Mouse (Mus musculus): ENCODE results near the gene Smyd4. TPM values are rescaled to one million over a fixed set of nuclear protein-coding genes. Genes with fewer than 3 reads are reported as not detected.

The Smyd4 gene
- polyA plus RNA-seq, 1 experiment from 2014 or later = 10.7 TPM

DNA sequence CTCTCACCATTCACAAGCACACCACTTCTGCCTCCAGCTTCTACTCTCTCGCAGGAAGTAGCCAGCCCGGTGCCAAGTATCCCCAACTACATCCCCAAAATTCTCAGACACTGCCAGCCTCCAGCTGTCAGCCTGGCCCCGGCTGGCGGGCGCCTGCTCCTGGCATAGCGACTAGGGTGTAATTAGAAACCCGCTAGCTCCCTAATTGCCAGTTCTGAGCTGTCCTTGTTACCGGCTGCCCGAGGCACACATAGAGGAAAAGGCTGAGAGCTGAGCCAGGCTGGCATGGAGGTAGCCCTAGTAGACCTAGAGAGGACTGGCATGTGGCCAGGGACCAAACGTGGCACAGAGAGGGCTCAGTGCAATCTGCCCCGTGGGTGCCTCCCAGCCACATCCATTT lies 83.1 kb downstream of the Smyd4 start:
- Histone ChIP-seq H3K9ac (ENCODE audit: low read length) (no peak overlapping the region), H3K27ac (ENCODE audit: low read depth, low read length) (peak overlapping the region; percentile 65; the same call in 1 of the 2 replicates), H3K4me3 (ENCODE audit: low read depth, low read length) (no peak overlapping the region), H3K36me3 (ENCODE audit: control insufficient read depth, insufficient read depth, low read length) (no peaks in the 10 kb centered on the region), H3K4me1 (ENCODE audit: control insufficient read depth, insufficient read depth, low read length) (peaks cover 14% of the 10 kb centered on the region; the same call in 1 of the 2 replicates), H3K9me3 (replicated peaks; ENCODE audit: control insufficient read depth, low read length) (no peaks in the 10 kb centered on the region), H3K4me2 (ENCODE audit: low read length) (no peak overlapping the region), H3K27me3 (replicated peaks; ENCODE audit: control insufficient read depth, insufficient read depth, low read length) (no peaks in the 10 kb centered on the region)
- ATAC-seq (peak; percentile 97), DNase-seq (ENCODE audit: low spot score) (peak; percentile 94)
- 20% methylated on average over 11 of the region's 11 CpGs for WGBS

DNA sequence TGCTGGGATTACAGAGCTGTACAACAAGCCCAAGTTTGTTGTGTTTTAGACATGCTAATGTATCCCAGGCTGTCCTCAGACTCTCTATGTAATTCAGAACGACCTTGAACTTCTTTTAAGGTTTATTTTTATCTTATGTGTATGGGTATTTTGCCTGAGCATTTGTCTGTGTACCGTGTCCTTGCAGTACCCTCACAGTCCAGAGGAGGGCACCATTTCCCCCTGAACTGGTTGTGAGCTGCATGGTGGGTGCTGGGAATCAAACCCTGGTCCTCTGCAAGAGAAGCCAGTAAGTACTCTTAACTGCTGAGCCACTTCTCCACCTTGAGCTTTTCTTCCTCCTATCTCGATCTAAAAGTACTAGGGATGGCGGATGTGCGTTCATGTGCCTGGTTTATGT lies 85.9 kb downstream of the Smyd4 start:
- Histone ChIP-seq H3K4me2 (ENCODE audit: low read length) (no peak overlapping the region), H3K9ac (ENCODE audit: low read length) (no peak overlapping the region), H3K27ac (ENCODE audit: low read depth, low read length) (no peak overlapping the region), H3K36me3 (ENCODE audit: control insufficient read depth, insufficient read depth, low read length) (no peaks in the 10 kb centered on the region), H3K4me1 (ENCODE audit: control insufficient read depth, insufficient read depth, low read length) (peaks cover 14% of the 10 kb centered on the region; the same call in 1 of the 2 replicates), H3K4me3 (ENCODE audit: low read depth, low read length) (no peak overlapping the region), H3K9me3 (replicated peaks; ENCODE audit: control insufficient read depth, low read length) (no peaks in the 10 kb centered on the region), H3K27me3 (replicated peaks; ENCODE audit: control insufficient read depth, insufficient read depth, low read length) (no peaks in the 10 kb centered on the region)
- ATAC-seq (no peak), DNase-seq (ENCODE audit: low spot score) (no peak)
- WGBS = 87% methylated on average over 5 of the region's 5 CpGs

DNA sequence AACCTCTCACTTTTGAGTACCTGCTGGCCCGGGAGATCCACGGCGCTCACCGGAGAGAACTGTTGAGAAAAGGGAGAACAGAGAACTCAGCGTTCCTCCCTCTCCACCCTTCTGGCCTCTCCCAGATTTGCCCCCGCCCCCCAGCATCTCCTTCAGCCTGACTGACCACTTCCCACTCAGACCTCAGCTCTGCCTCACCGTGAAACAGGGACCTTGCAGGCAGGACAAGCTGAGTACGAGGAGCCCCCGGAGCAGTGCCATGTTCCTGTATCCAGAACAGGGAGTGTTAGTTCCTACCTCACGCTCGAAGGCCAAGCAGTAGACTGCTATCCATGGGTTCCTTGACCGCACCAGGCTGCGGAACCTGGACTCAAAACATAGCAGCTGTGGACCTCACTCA lies 90.0 kb downstream of the Smyd4 start:
- WGBS = 79% methylated on average over 13 of the region's 13 CpGs

DNA sequence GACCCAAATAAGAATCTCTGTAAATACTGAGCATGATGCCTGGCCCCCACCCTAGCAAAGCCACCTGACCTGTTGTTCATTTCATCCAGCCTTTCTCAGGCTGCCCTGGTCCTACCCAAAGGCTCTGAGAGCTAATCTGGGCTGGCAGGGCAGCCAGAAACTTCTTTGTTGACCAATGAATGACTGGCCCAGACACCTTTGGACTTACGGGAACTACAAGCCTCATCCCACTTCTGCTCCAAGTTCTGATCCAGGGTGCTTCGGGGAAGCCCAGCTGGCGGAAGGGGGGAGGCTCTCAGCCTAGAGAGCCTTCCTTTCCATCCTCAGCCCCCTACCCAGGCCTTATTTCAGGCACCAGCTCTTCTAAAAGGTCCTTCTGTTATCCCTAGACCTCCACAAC lies 90.6 kb downstream of the Smyd4 start:
- 79% methylated on average over 3 of the region's 3 CpGs for WGBS
- no peak for DNase-seq (ENCODE audit: low spot score)
- H3K4me3 ChIP-seq (ENCODE audit: low read depth, low read length) = no peak overlapping the region

More for the DNA sequence above, 90.0 kb downstream of the Smyd4 start:
- DNase-seq (ENCODE audit: low spot score) (no peak), ATAC-seq (no peak)
- H3K36me3 ChIP-seq (ENCODE audit: control insufficient read depth, insufficient read depth, low read length) = peaks cover 9% of the 10 kb centered on the region; the same call in 1 of the 2 replicates
- no peak overlapping the region for H3K4me2 ChIP-seq (ENCODE audit: low read length)
- no peaks in the 10 kb centered on the region for H3K9me3 ChIP-seq (replicated peaks; ENCODE audit: control insufficient read depth, low read length)
- no peaks in the 10 kb centered on the region for H3K27me3 ChIP-seq (replicated peaks; ENCODE audit: control insufficient read depth, insufficient read depth, low read length)
- no peak overlapping the region for H3K4me3 ChIP-seq (ENCODE audit: low read depth, low read length)
- H3K27ac ChIP-seq (ENCODE audit: low read depth, low read length) = no peak overlapping the region
- H3K9ac ChIP-seq (ENCODE audit: low read length) = no peak overlapping the region
- H3K4me1 ChIP-seq (ENCODE audit: control insufficient read depth, insufficient read depth, low read length) = no peaks in the 10 kb centered on the region

DNA sequence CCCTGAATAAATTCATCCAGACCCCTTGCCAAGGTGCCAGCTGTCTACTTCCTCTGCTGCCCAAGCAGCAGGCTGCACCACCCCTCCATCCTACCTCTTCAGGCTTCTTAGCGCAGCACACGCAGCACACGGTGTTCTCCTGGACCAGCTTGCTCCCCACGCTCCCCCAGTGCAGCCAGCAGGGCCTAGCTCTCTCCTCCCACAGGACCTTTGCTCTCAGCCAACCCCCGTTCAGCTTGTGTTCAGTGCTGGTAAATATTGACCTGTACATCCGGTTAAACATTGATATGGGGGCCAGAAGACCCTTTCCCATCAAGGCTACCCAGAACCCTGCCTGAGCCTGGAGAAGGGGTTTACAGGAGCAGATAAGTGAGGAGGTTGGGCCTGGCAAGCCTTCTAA lies 91.1 kb downstream of the Smyd4 start, which contains the start of gene Serpinf2:
Gene Serpinf2, minus strand, starts transcription at position 229 of the 400 bp plus-strand sequence.
- no peak for DNase-seq (ENCODE audit: low spot score)
- Histone ChIP-seq H3K36me3 (ENCODE audit: control insufficient read depth, insufficient read depth, low read length) (peaks cover 9% of the 10 kb centered on the region; the same call in 1 of the 2 replicates), H3K4me3 (ENCODE audit: low read depth, low read length) (no peak within 1 kb of the TSS), H3K4me2 (ENCODE audit: low read length) (no peak within 1 kb of the TSS), H3K27ac (ENCODE audit: low read depth, low read length) (no peak within 1 kb of the TSS), H3K4me1 (ENCODE audit: control insufficient read depth, insufficient read depth, low read length) (no peaks in the 10 kb centered on the region), H3K27me3 (replicated peaks; ENCODE audit: control insufficient read depth, insufficient read depth, low read length) (no peaks in the 10 kb centered on the region), H3K9me3 (replicated peaks; ENCODE audit: control insufficient read depth, low read length) (no peaks in the 10 kb centered on the region), H3K9ac (ENCODE audit: low read length) (no peak within 1 kb of the TSS)
- 88% methylated on average over 6 of the region's 6 CpGs for WGBS
- no peak for ATAC-seq

More for the DNA sequence above, 90.6 kb downstream of the Smyd4 start:
- H3K27me3 ChIP-seq (replicated peaks; ENCODE audit: control insufficient read depth, insufficient read depth, low read length) = no peaks in the 10 kb centered on the region
- H3K9ac ChIP-seq (ENCODE audit: low read length) = no peak overlapping the region
- no peak overlapping the region for H3K4me2 ChIP-seq (ENCODE audit: low read length)
- ATAC-seq = no peak
- no peaks in the 10 kb centered on the region for H3K4me1 ChIP-seq (ENCODE audit: control insufficient read depth, insufficient read depth, low read length)
- H3K27ac ChIP-seq (ENCODE audit: low read depth, low read length) = no peak overlapping the region
- H3K9me3 ChIP-seq (replicated peaks; ENCODE audit: control insufficient read depth, low read length) = no peaks in the 10 kb centered on the region
- H3K36me3 ChIP-seq (ENCODE audit: control insufficient read depth, insufficient read depth, low read length) = peaks cover 9% of the 10 kb centered on the region; the same call in 1 of the 2 replicates

DNA sequence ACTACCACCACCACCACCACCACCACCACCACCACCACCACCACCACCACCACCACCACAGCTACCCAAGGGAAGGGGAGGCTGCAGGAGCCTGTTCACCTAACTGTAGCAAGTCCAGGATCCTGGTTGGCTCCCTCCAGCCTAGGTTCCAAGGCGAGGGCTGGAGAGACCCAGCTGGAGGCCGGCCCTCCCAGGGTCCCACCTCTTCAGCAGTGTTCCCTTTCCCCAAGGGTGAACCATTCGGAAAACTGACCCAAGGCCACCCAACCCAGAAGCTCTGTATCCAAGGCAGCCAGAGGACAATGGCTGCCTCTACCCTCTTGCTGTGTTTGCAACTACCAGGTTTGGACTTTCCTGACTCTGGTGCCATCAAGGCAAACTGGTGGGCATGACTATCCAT lies 91.7 kb downstream of the Smyd4 start:
- WGBS = 85% methylated on average over 3 of the region's 3 CpGs
- H3K9ac ChIP-seq (ENCODE audit: low read length) = no peak overlapping the region
- H3K36me3 ChIP-seq (ENCODE audit: control insufficient read depth, insufficient read depth, low read length) = peaks cover 9% of the 10 kb centered on the region; the same call in 1 of the 2 replicates
- DNase-seq (ENCODE audit: low spot score) (no peak), ATAC-seq (no peak)
- H3K27me3 ChIP-seq (replicated peaks; ENCODE audit: control insufficient read depth, insufficient read depth, low read length) = no peaks in the 10 kb centered on the region
- H3K4me2 ChIP-seq (ENCODE audit: low read length) = no peak overlapping the region
- H3K9me3 ChIP-seq (replicated peaks; ENCODE audit: control insufficient read depth, low read length) = no peaks in the 10 kb centered on the region
- no peak overlapping the region for H3K4me3 ChIP-seq (ENCODE audit: low read depth, low read length)
- H3K27ac ChIP-seq (ENCODE audit: low read depth, low read length) = no peak overlapping the region
- H3K4me1 ChIP-seq (ENCODE audit: control insufficient read depth, insufficient read depth, low read length) = no peaks in the 10 kb centered on the region

DNA sequence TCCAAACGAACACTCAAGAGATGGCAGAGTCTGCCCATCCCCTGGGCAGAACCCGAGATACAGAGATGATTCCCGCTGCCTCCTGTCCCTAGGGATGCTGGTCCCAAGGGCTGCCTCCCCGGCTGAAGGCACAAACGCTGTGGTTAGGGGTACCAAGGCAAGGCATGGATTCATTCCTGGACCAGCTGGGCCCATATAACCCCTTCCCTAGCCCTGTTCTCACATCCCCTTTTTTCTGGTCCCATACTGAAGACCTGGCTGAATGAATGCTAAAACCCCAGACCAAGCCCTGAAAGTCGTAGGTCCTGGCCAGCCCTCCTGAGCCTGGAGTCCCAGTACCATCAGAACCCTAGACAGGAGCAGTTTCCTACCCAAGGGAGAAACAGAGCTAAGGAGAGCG lies 92.8 kb downstream of the Smyd4 start:
- no peaks in the 10 kb centered on the region for H3K27me3 ChIP-seq (replicated peaks; ENCODE audit: control insufficient read depth, insufficient read depth, low read length)
- no peak overlapping the region for H3K9ac ChIP-seq (ENCODE audit: low read length)
- ATAC-seq (no peak), DNase-seq (ENCODE audit: low spot score) (no peak)
- H3K27ac ChIP-seq (ENCODE audit: low read depth, low read length) = no peak overlapping the region
- no peak overlapping the region for H3K4me2 ChIP-seq (ENCODE audit: low read length)
- no peaks in the 10 kb centered on the region for H3K4me1 ChIP-seq (ENCODE audit: control insufficient read depth, insufficient read depth, low read length)
- H3K4me3 ChIP-seq (ENCODE audit: low read depth, low read length) = no peak overlapping the region
- H3K9me3 ChIP-seq (replicated peaks; ENCODE audit: control insufficient read depth, low read length) = no peaks in the 10 kb centered on the region
- WGBS = 91% methylated on average over 7 of the region's 7 CpGs
- H3K36me3 ChIP-seq (ENCODE audit: control insufficient read depth, insufficient read depth, low read length) = peaks cover 12% of the 10 kb centered on the region; the same call in 1 of the 2 replicates

DNA sequence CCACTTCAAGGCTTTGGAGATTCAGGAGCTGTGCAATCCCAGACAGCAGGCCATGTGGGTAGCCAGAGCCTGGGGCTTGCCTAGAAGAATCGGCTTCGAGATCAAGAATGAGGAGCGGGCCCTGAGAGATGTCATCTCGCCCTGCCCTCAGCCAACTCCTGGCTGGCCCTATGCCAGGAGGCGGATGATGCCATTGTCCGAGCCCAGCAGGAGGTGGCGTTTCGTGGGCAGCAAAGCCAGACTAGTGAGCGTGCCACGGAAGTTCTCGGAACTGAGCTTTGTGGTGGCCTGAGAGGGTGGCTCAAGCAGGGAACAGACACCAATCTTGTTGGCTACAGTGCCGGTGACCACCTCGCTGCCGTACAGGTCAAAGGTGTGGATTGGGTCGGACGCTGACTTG lies 93.4 kb downstream of the Smyd4 start:
- DNase-seq (ENCODE audit: low spot score) (no peak), ATAC-seq (no peak)
- no peaks in the 10 kb centered on the region for H3K9me3 ChIP-seq (replicated peaks; ENCODE audit: control insufficient read depth, low read length)
- H3K27me3 ChIP-seq (replicated peaks; ENCODE audit: control insufficient read depth, insufficient read depth, low read length) = no peaks in the 10 kb centered on the region
- H3K4me2 ChIP-seq (ENCODE audit: low read length) = no peak overlapping the region
- no peak overlapping the region for H3K27ac ChIP-seq (ENCODE audit: low read depth, low read length)
- H3K4me3 ChIP-seq (ENCODE audit: low read depth, low read length) = no peak overlapping the region
- H3K4me1 ChIP-seq (ENCODE audit: control insufficient read depth, insufficient read depth, low read length) = no peaks in the 10 kb centered on the region
- WGBS = 58% methylated on average over 16 of the region's 16 CpGs
- peaks cover 12% of the 10 kb centered on the region; the same call in 1 of the 2 replicates for H3K36me3 ChIP-seq (ENCODE audit: control insufficient read depth, insufficient read depth, low read length)
- no peak overlapping the region for H3K9ac ChIP-seq (ENCODE audit: low read length)

DNA sequence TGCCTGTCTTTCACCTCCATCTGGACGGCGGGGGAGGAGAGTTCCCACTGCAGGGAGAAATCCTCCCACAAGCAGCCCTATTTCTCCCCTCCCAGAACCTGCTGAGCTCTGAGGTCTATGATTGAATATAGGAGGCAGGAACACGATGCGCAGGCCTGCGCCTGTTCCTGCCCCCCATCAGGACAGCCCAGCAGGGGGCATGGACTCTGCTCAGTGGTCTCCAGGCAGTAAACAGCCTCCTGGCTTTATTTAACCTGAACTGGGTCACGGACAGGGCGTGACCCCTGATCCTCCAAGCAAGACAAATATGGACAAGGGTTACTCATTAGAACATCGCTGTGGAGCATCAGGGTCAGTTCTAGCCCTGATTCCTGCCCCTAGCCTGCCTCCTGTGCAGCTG lies 95.5 kb downstream of the Smyd4 start:
- no peak overlapping the region for H3K9ac ChIP-seq (ENCODE audit: low read length)
- H3K4me1 ChIP-seq (ENCODE audit: control insufficient read depth, insufficient read depth, low read length) = no peaks in the 10 kb centered on the region
- H3K4me3 ChIP-seq (ENCODE audit: low read depth, low read length) = no peak overlapping the region
- H3K27me3 ChIP-seq (replicated peaks; ENCODE audit: control insufficient read depth, insufficient read depth, low read length) = no peaks in the 10 kb centered on the region
- 60% methylated on average over 8 of the region's 8 CpGs for WGBS
- H3K36me3 ChIP-seq (ENCODE audit: control insufficient read depth, insufficient read depth, low read length) = peaks cover 32% of the 10 kb centered on the region
- H3K4me2 ChIP-seq (ENCODE audit: low read length) = no peak overlapping the region
- ATAC-seq = no peak
- no peak for DNase-seq (ENCODE audit: low spot score)
- no peak overlapping the region for H3K27ac ChIP-seq (ENCODE audit: low read depth, low read length)
- H3K9me3 ChIP-seq (replicated peaks; ENCODE audit: control insufficient read depth, low read length) = no peaks in the 10 kb centered on the region
